In genomic region chr14:8097978-8098686, GRCm38 (mm10) we compare ENCODE assay signal across 8 mouse cellular contexts. TPM values are rescaled to one million over a fixed set of nuclear protein-coding genes. Genes with fewer than 3 reads are reported as not detected.
A peak's percentile ranks its signal among the peaks of the same experiment; 100 is the strongest.
DNase-seq lines count a peak whose midpoint lies in the region; ATAC-seq and TF ChIP-seq lines count a peak whose summit lies in the region.

Pxk (plus strand) TSS chr14:8098211.

- peaks cover 25% of the 10 kb centered on the region for H3K4me1 ChIP-seq in G1E (ENCODE audit: insufficient read depth, low read depth, low read length)
- H3K4me1 ChIP-seq in lung, embryonic 16.5 days (replicated peaks; ENCODE audit: control insufficient read depth, insufficient read depth, low read length) = peaks cover 14% of the 10 kb centered on the region

- no peak for TF ChIP-seq CTCF in G1E (IDR thresholded peaks at IDR 0.05; ENCODE audit: low read depth, low read length)

- no peaks in the 10 kb centered on the region for H3K27me3 ChIP-seq in G1E (ENCODE audit: insufficient read depth, low read length)
- H3K27me3 ChIP-seq in lung, embryonic 16.5 days (ENCODE audit: control insufficient read depth, insufficient read depth, low read depth, low read length) = no peaks in the 10 kb centered on the region

- peak; percentile 87 for ATAC-seq in G1E (ENCODE audit: extremely low read depth, insufficient number of reproducible peaks, low FRiP score, poor library complexity, severe bottlenecking)
- ATAC-seq in hematopoietic stem cell, adult 5-6 weeks (replicated peaks in 1 of 2; ENCODE audit: insufficient read depth in 1 of 2, low FRiP score in 2 of 2, low TSS enrichment in 1 of 2, low read depth in 1 of 2, poor library complexity in 2 of 2, severe bottlenecking in 2 of 2) = peak; percentile 66 to 75
- peak; percentile 90 for ATAC-seq in lung, embryonic 16.5 days (ENCODE audit: low read depth)

- peak; percentile 71 for DNase-seq in G1E (ENCODE audit: low spot score)
- peak; percentile 99 for DNase-seq in cerebellum, adult 18-20 months
- DNase-seq in forelimb bud, embryonic 11.5 days (ENCODE audit: low read depth, low spot score) = peak; percentile 88
- peak; percentile 50 for DNase-seq in layer of hippocampus, adult 9-10 months (ENCODE audit: low spot score)
- DNase-seq in ovary, postnatal 10 days (ENCODE audit: low spot score) = peak; percentile 83
- DNase-seq in thymus, postnatal 10 days (ENCODE audit: low spot score in 2 of 2) = peak; percentile 84 to 90

- WGBS in lung, embryonic 16.5 days = under 1% methylated on average over 65 of the region's 89 CpGs

- H3K4me2 ChIP-seq in lung, embryonic 16.5 days (ENCODE audit: low read depth, low read length) = peak within 1 kb of the TSS; percentile 77

- H3K9me3 ChIP-seq in G1E (replicated peaks) = no peaks in the 10 kb centered on the region
- H3K9me3 ChIP-seq in lung, embryonic 16.5 days (ENCODE audit: control insufficient read depth, low read length) = no peaks in the 10 kb centered on the region

- H3K27ac ChIP-seq in lung, embryonic 16.5 days (ENCODE audit: low read length) = peak within 1 kb of the TSS; percentile 33; the same call in 1 of the 2 replicates

- peak within 1 kb of the TSS; percentile 78 for H3K9ac ChIP-seq in lung, embryonic 16.5 days (ENCODE audit: low read length)

- peak within 1 kb of the TSS; percentile 79 for H3K4me3 ChIP-seq in G1E (ENCODE audit: low read depth, low read length)
- peak within 1 kb of the TSS; percentile 84 for H3K4me3 ChIP-seq in lung, embryonic 16.5 days (ENCODE audit: low read length)

- peaks cover 3% of the 10 kb centered on the region for H3K36me3 ChIP-seq in G1E (replicated peaks)
- H3K36me3 ChIP-seq in lung, embryonic 16.5 days (ENCODE audit: control insufficient read depth, insufficient read depth, low read length) = no peaks in the 10 kb centered on the region

RNA-seq across cellular contexts. Expression of gene Pxk, which starts in this region (rescaled TPM):
- total RNA-seq in G1E (2014; fragmentation: Nextera tagmentation) (10.9 and 14.0 TPM in 2 replicates), G1E (2017) (5.3 and 6.1 TPM in 2 replicates)
- 2.1 and 2.7 TPM in 2 replicates for polyA plus RNA-seq in G1E (2012)
- total RNA-seq in hematopoietic stem cell, adult 5-6 weeks (2017) = 15.1 and 21.4 TPM in 2 replicates
- polyA plus RNA-seq in lung, embryonic 16.5 days (2015; fragmentation: Nextera tagmentation; extraction: Ambion mirVana) = 41.5 and 42.7 TPM in 2 replicates

Comparison
In these comparisons a context has a peak if more than half of its experiments do, and no peak if none do; other contexts are left out.
1. Peak in every context shown above with its lines: DNase-seq, ATAC-seq, H3K4me3 ChIP-seq and H3K27ac ChIP-seq.
2. RNA of gene Pxk (polyA plus RNA-seq): 41.5 to 42.7 TPM in lung, embryonic 16.5 days; 2.1 to 2.7 TPM in G1E; every median in the first group is over 10 times any median in the second.